Mouse (Mus musculus) stomach, embryonic 14.5 days (tissue): Measurements from ENCODE around the gene Pde4a. TPM values are rescaled to one million over a fixed set of nuclear protein-coding genes. Genes with fewer than 3 reads are reported as not detected.
"Not testable (repeated sequence)": the region's sequence is repeated elsewhere in the genome, so short reads cannot be mapped to it uniquely, and the experiment has no call there.

Experiments
- ATAC-seq: fragments of 200-750 bp; cut with Nextera tagmentation; 2 replicates; pipeline ENCODE4 v1.8.0; 2017; ENCODE audit warnings: low read depth, moderate TSS enrichment; ENCODE audit not compliant: insufficient number of reproducible peaks, insufficient read depth, low FRiP score
- H3K27ac ChIP-seq: fragments of 300-500 bp; sonication (generic); 2 replicates; pipeline ENCODE4 v1.5.1; 2014; ENCODE audit warnings: mild to moderate bottlenecking, low read length, moderate library complexity, mixed read lengths
- H3K27me3 ChIP-seq: fragments of 300-500 bp; sonication (generic); 2 replicates; pipeline ENCODE4 v1.6.1; 2014; ENCODE audit warnings: low read length, control low read depth, mixed read lengths; ENCODE audit not compliant: control insufficient read depth, insufficient read depth
- H3K36me3 ChIP-seq: fragments of 300-500 bp; sonication (generic); 2 replicates; pipeline ENCODE4 v1.6.1; 2014; ENCODE audit warnings: mild to moderate bottlenecking, control low read depth, low read length, moderate library complexity, mixed read lengths; ENCODE audit not compliant: control insufficient read depth, insufficient read depth
- H3K4me1 ChIP-seq: fragments of 300-500 bp; sonication (generic); 2 replicates; pipeline ENCODE4 v1.6.1; 2014; ENCODE audit warnings: low read length, control low read depth, mixed read lengths; ENCODE audit not compliant: control insufficient read depth, insufficient read depth
- H3K4me2 ChIP-seq: fragments of 300-500 bp; sonication (generic); replicated peaks from 2 replicates; pipeline ENCODE4 v1.6.1; 2014; ENCODE audit warnings: low read depth, low read length, control low read depth
- H3K4me3 ChIP-seq: fragments of 300-500 bp; sonication (generic); 2 replicates; pipeline ENCODE4 v1.5.1; 2014; ENCODE audit warnings: low read depth, low read length, control low read depth
- H3K9ac ChIP-seq: fragments of 300-500 bp; sonication (generic); replicated peaks from 2 replicates; pipeline ENCODE4 v1.6.1; 2014; ENCODE audit warnings: low read depth, mild to moderate bottlenecking, control low read depth, low read length, moderate library complexity, mixed read lengths
- H3K9me3 ChIP-seq: fragments of 300-500 bp; sonication (generic); 2 replicates; pipeline ENCODE4 v1.6.1; 2016; ENCODE audit warnings: low read depth, low read length, control low read depth; ENCODE audit not compliant: control insufficient read depth
- WGBS: fragments of 180-500 bp; shearing (Covaris S2); extraction: QIAGEN DNeasy Blood & Tissue Kit; methylation state at CpG from one replicate; pipeline ENCODE4 v1.1.7; 2014; 5-methylcytosine and 5-hydroxymethylcytosine counted together
- polyA plus RNA-seq: library from polyadenylated mRNA; unstranded; fragments of >200 nt; fragmentation: Nextera tagmentation; extraction: Ambion mirVana; gene quantifications from 2 replicates; pipeline ENCODE4 v1.2.1, GENCODE M21; 2014

The Pde4a gene
- polyA plus RNA-seq, 1 experiment from 2014 or later = 5.4 TPM

DNA sequence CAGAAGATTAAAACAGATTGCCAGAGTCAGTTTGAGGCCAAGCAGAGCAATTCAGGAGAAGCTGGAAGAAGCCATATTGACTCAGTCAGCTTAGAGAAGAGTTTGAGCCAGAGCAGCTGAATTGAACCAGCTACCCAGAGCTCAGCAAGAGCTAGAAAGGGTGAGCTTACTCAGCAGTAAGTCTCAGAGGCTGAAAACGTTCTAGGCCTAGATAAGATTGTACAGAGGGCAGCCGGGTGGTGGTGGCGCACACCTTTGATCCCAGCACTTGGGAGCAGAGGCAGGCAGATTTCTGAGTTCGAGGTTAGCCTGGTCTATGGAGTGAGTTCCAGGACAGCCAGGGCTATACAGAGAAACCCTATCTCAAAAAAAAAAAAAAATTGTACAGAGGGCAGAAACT, 90.8 kb downstream of the Pde4a start:
- H3K4me2 ChIP-seq, H3K36me3 ChIP-seq, H3K27ac ChIP-seq, H3K4me1 ChIP-seq, H3K27me3 ChIP-seq, H3K9me3 ChIP-seq, H3K4me3 ChIP-seq, ATAC-seq, H3K9ac ChIP-seq: not testable (repeated sequence)
- 76% methylated on average over 4 of the region's 4 CpGs for WGBS

DNA sequence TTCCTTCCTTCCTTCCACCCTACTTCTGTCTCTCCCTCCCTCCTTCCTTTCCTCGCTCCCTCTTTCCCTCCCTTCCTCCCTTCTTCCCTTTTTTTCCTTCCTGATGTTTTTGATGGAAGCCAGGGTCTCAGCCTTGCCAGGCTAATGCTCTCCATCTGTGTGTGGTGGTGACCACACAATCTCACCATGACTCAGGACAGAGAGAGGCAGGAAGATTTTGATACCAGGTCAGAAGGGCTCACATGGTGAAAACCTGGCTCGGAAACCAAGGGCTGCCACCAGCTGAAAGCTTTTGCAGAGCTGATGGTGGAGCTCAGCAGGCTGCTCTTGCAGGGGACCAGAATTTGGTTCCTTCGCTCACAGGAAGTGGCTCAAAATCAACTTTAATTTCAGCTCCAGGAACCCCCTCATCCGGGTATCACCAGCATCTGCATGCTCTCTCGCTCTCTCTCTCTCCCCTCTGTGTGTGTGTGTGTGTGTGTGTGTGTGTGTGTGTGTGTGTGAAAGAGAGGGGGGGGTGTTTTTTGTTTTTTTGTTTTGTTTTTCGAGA, 95.1 kb downstream of the Pde4a start:
- Histone ChIP-seq H3K4me1 (peaks cover 6% of the 10 kb centered on the region; the same call in 1 of the 2 replicates), H3K4me2 (no peak overlapping the region), H3K9me3 (no peaks in the 10 kb centered on the region), H3K36me3 (no peaks in the 10 kb centered on the region), H3K27me3 (no peaks in the 10 kb centered on the region), H3K4me3 (no peak overlapping the region), H3K9ac (no peak overlapping the region), H3K27ac (no peak overlapping the region)
- no peak for ATAC-seq
- 82% methylated on average over 6 of the region's 6 CpGs for WGBS

DNA sequence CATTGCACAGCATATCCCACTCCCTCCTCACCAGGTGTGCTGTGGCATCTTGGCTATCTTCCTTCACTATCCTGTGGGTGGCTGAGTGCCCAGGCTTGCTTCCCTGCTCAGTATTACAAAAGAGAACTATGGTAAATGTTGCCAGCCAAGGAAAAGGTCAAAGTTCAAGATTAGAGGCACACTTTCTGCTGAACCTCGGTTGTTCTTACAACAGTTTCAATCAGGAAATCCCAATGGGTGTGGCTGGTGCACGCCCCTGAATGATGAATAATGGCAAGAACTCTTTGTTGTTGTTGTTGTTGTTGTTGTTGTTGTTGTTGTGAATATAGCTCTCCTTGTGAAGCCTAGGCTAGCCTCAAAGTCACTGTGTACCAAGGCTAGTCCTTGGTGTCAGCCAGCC, 96.3 kb downstream of the Pde4a start:
- no peak for ATAC-seq
- Histone ChIP-seq H3K9me3 (no peaks in the 10 kb centered on the region), H3K27me3 (no peaks in the 10 kb centered on the region), H3K27ac (no peak overlapping the region), H3K4me2 (no peak overlapping the region), H3K9ac (no peak overlapping the region), H3K4me1 (peaks cover 13% of the 10 kb centered on the region), H3K36me3 (peaks cover under 1% of the 10 kb centered on the region; the same call in 1 of the 2 replicates), H3K4me3 (no peak overlapping the region)
- 56% methylated on average over 2 of the region's 2 CpGs for WGBS

Other genes starting within 250 kb of the Pde4a start
- 64.7 and 69.6 TPM in 2 replicates for gene Dnmt1, start 205.8 kb upstream of the Pde4a start, polyA plus RNA-seq
- gene S1pr2, start 188.9 kb upstream of the Pde4a start, polyA plus RNA-seq = 48.6 and 52.3 TPM in 2 replicates
- gene Mrpl4, start 163.0 kb upstream of the Pde4a start, polyA plus RNA-seq = 136 and 150 TPM in 2 replicates
- 10.6 and 12.5 TPM in 2 replicates for gene Icam1, start 149.7 kb upstream of the Pde4a start, polyA plus RNA-seq
- gene Icam4, start 136.3 kb upstream of the Pde4a start, polyA plus RNA-seq = 0.84 and 1.0 TPM in 2 replicates
- 0.18 TPM in 1 of 2 replicates, not detected in the other for gene Icam5, start 133.6 kb upstream of the Pde4a start, polyA plus RNA-seq
- 1.8 TPM in 1 of 2 replicates, not detected in the other for gene Zglp1, start 98.6 kb upstream of the Pde4a start, polyA plus RNA-seq
- gene Gm49373, start 92.6 kb upstream of the Pde4a start, polyA plus RNA-seq = 0.30 and 0.43 TPM in 2 replicates
- gene Fdx1l, start 92.1 kb upstream of the Pde4a start, polyA plus RNA-seq = 56.0 and 56.4 TPM in 2 replicates
- 2.0 and 2.3 TPM in 2 replicates for gene Gm38431, start 73.7 kb upstream of the Pde4a start, polyA plus RNA-seq
- gene Raver1, start 73.7 kb upstream of the Pde4a start, polyA plus RNA-seq = 68.7 and 74.2 TPM in 2 replicates
- 10.2 and 10.9 TPM in 2 replicates for gene Tyk2, start 34.5 kb upstream of the Pde4a start, polyA plus RNA-seq
- gene Cdc37, start 15.7 kb upstream of the Pde4a start, polyA plus RNA-seq = 283 and 302 TPM in 2 replicates
- 34.5 and 40.3 TPM in 2 replicates for gene Keap1, start 73.6 kb downstream of the Pde4a start, polyA plus RNA-seq
- gene S1pr5, start 82.7 kb downstream of the Pde4a start, polyA plus RNA-seq = 0.27 and 0.48 TPM in 2 replicates
- 38.8 and 43.5 TPM in 2 replicates for gene Atg4d, start 99.6 kb downstream of the Pde4a start, polyA plus RNA-seq
- 14.1 and 14.7 TPM in 2 replicates for gene Kri1, start 122.3 kb downstream of the Pde4a start, polyA plus RNA-seq
- gene Cdkn2d, start 125.7 kb downstream of the Pde4a start, polyA plus RNA-seq = 47.4 and 48.5 TPM in 2 replicates
- gene Ap1m2, start 146.6 kb downstream of the Pde4a start, polyA plus RNA-seq = 54.4 and 55.8 TPM in 2 replicates
- 122 and 125 TPM in 2 replicates for gene Slc44a2, start 155.0 kb downstream of the Pde4a start, polyA plus RNA-seq
- 184 and 193 TPM in 2 replicates for gene Ilf3, start 202.2 kb downstream of the Pde4a start, polyA plus RNA-seq
- 54.2 and 65.4 TPM in 2 replicates for gene Qtrt1, start 246.1 kb downstream of the Pde4a start, polyA plus RNA-seq